Mouse (Mus musculus) bone marrow macrophage, adult 2 months (primary cell): Measurements from ENCODE around the gene Fgfr2.

ENCODE experiments used
- CTCF ChIP-seq: IDR thresholded peaks from 2 replicates; pipeline ENCODE4 v1.5.1; 2012; ENCODE audit warnings: low read depth, mild to moderate bottlenecking, low read length, moderate library complexity
- POLR2A ChIP-seq: IDR thresholded peaks from 2 replicates; pipeline ENCODE4 v1.6.1; 2012; ENCODE audit warnings: mild to moderate bottlenecking, low read depth, low read length, borderline replicate concordance

GRCm38 (mm10) chr7:133083936-133084614 is 39.1 kb downstream of the Fgfr2 start:
- TF ChIP-seq CTCF: no peak
- no peak for TF ChIP-seq POLR2A
